Mouse (Mus musculus) heart, embryonic 11.5 days (tissue): Measurements from ENCODE around the gene Pbxip1. TPM values are rescaled to one million over a fixed set of nuclear protein-coding genes. Genes with fewer than 3 reads are reported as not detected.
A peak's percentile ranks its signal among the peaks of the same experiment; 100 is the strongest.
"Not testable (repeated sequence)": the region's sequence is repeated elsewhere in the genome, so short reads cannot be mapped to it uniquely, and the experiment has no call there.

Experiments
- ATAC-seq: fragments of 200-750 bp; cut with Nextera tagmentation; replicated peaks from 2 replicates; pipeline ENCODE4 v1.8.0; 2017; ENCODE audit warnings: moderate library complexity; ENCODE audit not compliant: insufficient number of reproducible peaks, low FRiP score, low TSS enrichment
- H3K27ac ChIP-seq: fragments of 300-500 bp; sonication (generic); 2 replicates; pipeline ENCODE4 v1.5.1; 2014; ENCODE audit warnings: mild to moderate bottlenecking, low read depth, low read length
- H3K27me3 ChIP-seq: fragments of 300-500 bp; sonication (generic); 2 replicates; pipeline ENCODE4 v1.6.1; 2014; ENCODE audit warnings: mild to moderate bottlenecking, low read length, mixed read lengths; ENCODE audit not compliant: control insufficient read depth, insufficient read depth
- H3K36me3 ChIP-seq: fragments of 300-500 bp; sonication (generic); 2 replicates; pipeline ENCODE4 v1.6.1; 2014; ENCODE audit warnings: mild to moderate bottlenecking, low read length, moderate library complexity, mixed read lengths; ENCODE audit not compliant: control insufficient read depth, insufficient read depth
- H3K4me1 ChIP-seq: fragments of 300-500 bp; sonication (generic); 2 replicates; pipeline ENCODE4 v1.6.1; 2014; ENCODE audit warnings: low read length; ENCODE audit not compliant: control insufficient read depth, insufficient read depth
- H3K4me2 ChIP-seq: fragments of 300-500 bp; sonication (generic); 2 replicates; pipeline ENCODE4 v1.6.1; 2014; ENCODE audit warnings: mild to moderate bottlenecking, moderate library complexity
- H3K4me3 ChIP-seq: fragments of 300-500 bp; sonication (generic); 2 replicates; pipeline ENCODE4 v1.5.1; 2014; ENCODE audit warnings: low read depth, low read length
- H3K9ac ChIP-seq: fragments of 300-500 bp; sonication (generic); 2 replicates; pipeline ENCODE4 v1.6.1; 2014; ENCODE audit warnings: mild to moderate bottlenecking, low read depth, low read length, moderate library complexity
- H3K9me3 ChIP-seq: fragments of 300-500 bp; sonication (generic); replicated peaks from 2 replicates; pipeline ENCODE4 v1.6.1; 2016; ENCODE audit warnings: low read length; ENCODE audit not compliant: control insufficient read depth
- WGBS: fragments of 180-500 bp; shearing (Covaris S2); extraction: QIAGEN DNeasy Blood & Tissue Kit; methylation state at CpG from one replicate; pipeline ENCODE4 v1.1.7; 2014; ENCODE audit not compliant: insufficient replicate concordance; 5-methylcytosine and 5-hydroxymethylcytosine counted together
- polyA plus RNA-seq: library from polyadenylated mRNA; unstranded; fragments of >200 nt; fragmentation: Nextera tagmentation; extraction: Ambion mirVana; gene quantifications from 2 replicates; pipeline ENCODE4 v1.2.1, GENCODE M21; 2014

The Pbxip1 gene
- polyA plus RNA-seq, 1 experiment from 2014 or later = 28.6 TPM

- ATAC-seq = no peak
- peak overlapping the region; percentile 97; the same call in 1 of the 2 replicates for H3K27ac ChIP-seq
- WGBS = 67% methylated on average over 6 of the region's 6 CpGs
- H3K4me1 ChIP-seq = peaks cover 25% of the 10 kb centered on the region
- H3K4me2 ChIP-seq = peak overlapping the region; percentile 90
- H3K9ac ChIP-seq = peak overlapping the region; percentile 85; the same call in 1 of the 2 replicates
- peaks cover 11% of the 10 kb centered on the region for H3K36me3 ChIP-seq
- H3K9me3 ChIP-seq = no peaks in the 10 kb centered on the region
- peak overlapping the region; percentile 60 for H3K4me3 ChIP-seq
- H3K27me3 ChIP-seq = no peaks in the 10 kb centered on the region
Measured at GRCm38 (mm10) chr3:89422556-89423205, 13.8 kb upstream of the Pbxip1 start.

GRCm38 (mm10) chr3:89424416-89425140 lies 11.9 kb upstream of the Pbxip1 start:
- peaks cover 11% of the 10 kb centered on the region for H3K36me3 ChIP-seq
- peaks cover 25% of the 10 kb centered on the region for H3K4me1 ChIP-seq
- H3K4me3 ChIP-seq = no peak overlapping the region
- no peak overlapping the region for H3K27ac ChIP-seq
- H3K9me3 ChIP-seq = no peaks in the 10 kb centered on the region
- peak overlapping the region; percentile 19; the same call in 1 of the 2 replicates for H3K4me2 ChIP-seq
- ATAC-seq = no peak
- no peaks in the 10 kb centered on the region for H3K27me3 ChIP-seq
- H3K9ac ChIP-seq = no peak overlapping the region
- WGBS = 78% methylated on average over 5 of the region's 5 CpGs

GRCm38 (mm10) chr3:89425141-89425525 lies 11.4 kb upstream of the Pbxip1 start:
- Histone ChIP-seq H3K36me3 (peaks cover 11% of the 10 kb centered on the region), H3K27ac (no peak overlapping the region), H3K9me3 (no peaks in the 10 kb centered on the region), H3K4me1 (peaks cover 25% of the 10 kb centered on the region), H3K27me3 (no peaks in the 10 kb centered on the region), H3K4me3 (no peak overlapping the region), H3K9ac (peak overlapping the region; percentile 28; the same call in 1 of the 2 replicates), H3K4me2 (no peak overlapping the region)
- ATAC-seq = no peak
- WGBS = 88% methylated on average over 5 of the region's 5 CpGs

GRCm38 (mm10) chr3:89425876-89426275 lies 10.6 kb upstream of the Pbxip1 start:
- H3K4me3 ChIP-seq = no peak overlapping the region
- no peaks in the 10 kb centered on the region for H3K27me3 ChIP-seq
- no peak overlapping the region for H3K9ac ChIP-seq
- no peak for ATAC-seq
- 78% methylated on average over 4 of the region's 4 CpGs for WGBS
- H3K4me1 ChIP-seq = peaks cover 21% of the 10 kb centered on the region
- no peaks in the 10 kb centered on the region for H3K9me3 ChIP-seq
- no peak overlapping the region for H3K27ac ChIP-seq
- H3K36me3 ChIP-seq = peaks cover 11% of the 10 kb centered on the region
- peak overlapping the region; percentile 27 for H3K4me2 ChIP-seq

GRCm38 (mm10) chr3:89429021-89429420 lies 7.5 kb upstream of the Pbxip1 start:
- not testable (repeated sequence) for H3K9me3 ChIP-seq, ATAC-seq, H3K4me3 ChIP-seq, H3K27me3 ChIP-seq, H3K27ac ChIP-seq, H3K9ac ChIP-seq, H3K4me2 ChIP-seq
- Histone ChIP-seq H3K4me1 (peaks cover 12% of the 10 kb centered on the region), H3K36me3 (peaks cover 22% of the 10 kb centered on the region)
- 90% methylated on average over 7 of the region's 7 CpGs for WGBS

- peaks cover 19% of the 10 kb centered on the region for H3K36me3 ChIP-seq
- WGBS = 2% methylated on average over 65 of the region's 68 CpGs
- H3K9ac ChIP-seq = peak within 1 kb of the TSS; percentile 94
- H3K9me3 ChIP-seq = no peaks in the 10 kb centered on the region
- peaks cover 9% of the 10 kb centered on the region for H3K4me1 ChIP-seq
- H3K4me3 ChIP-seq = peak within 1 kb of the TSS; percentile 98
- peak within 1 kb of the TSS; percentile 85 for H3K4me2 ChIP-seq
- no peaks in the 10 kb centered on the region for H3K27me3 ChIP-seq
- peak within 1 kb of the TSS; percentile 87 for H3K27ac ChIP-seq
- ATAC-seq = peak; percentile 93
Measured at GRCm38 (mm10) chr3:89430171-89431159, 6.0 kb upstream of the Pbxip1 start, which contains the start of gene Pygo2. Pygo2 (plus strand) TSS chr3:89430214.

- H3K9me3 ChIP-seq = no peaks in the 10 kb centered on the region
- no peak overlapping the region for H3K27ac ChIP-seq
- peaks cover 20% of the 10 kb centered on the region for H3K4me1 ChIP-seq
- H3K4me3 ChIP-seq = no peak overlapping the region
- no peak overlapping the region for H3K9ac ChIP-seq
- H3K27me3 ChIP-seq = no peaks in the 10 kb centered on the region
- peaks cover 11% of the 10 kb centered on the region for H3K36me3 ChIP-seq
- no peak for ATAC-seq
- 90% methylated on average over 7 of the region's 8 CpGs for WGBS
- H3K4me2 ChIP-seq = no peak overlapping the region
Measured at GRCm38 (mm10) chr3:89432606-89433005, 3.9 kb upstream of the Pbxip1 start.

- H3K27ac ChIP-seq = no peak overlapping the region
- H3K4me2 ChIP-seq = no peak overlapping the region
- no peak for ATAC-seq
- H3K4me3 ChIP-seq = no peak overlapping the region
- H3K9me3 ChIP-seq = no peaks in the 10 kb centered on the region
- H3K36me3 ChIP-seq = peaks cover 11% of the 10 kb centered on the region
- H3K4me1 ChIP-seq = peaks cover 21% of the 10 kb centered on the region
- no peaks in the 10 kb centered on the region for H3K27me3 ChIP-seq
- no peak overlapping the region for H3K9ac ChIP-seq
- 76% methylated on average over 11 of the region's 11 CpGs for WGBS
Measured at GRCm38 (mm10) chr3:89434532-89434931, 2.0 kb upstream of the Pbxip1 start.
